ENCODE assay signal across 8 mouse cellular contexts in genomic region chr2:172831762-172832161, GRCm38 (mm10).
DNase-seq lines count a peak whose midpoint lies in the region; ATAC-seq and TF ChIP-seq lines count a peak whose summit lies in the region.

No protein-coding gene starts in this region.

- peak overlapping the region; percentile 8; the same call in 1 of the 2 replicates for H3K27ac ChIP-seq in embryonic facial prominence, embryonic 10.5 days (replicated peaks)
- H3K27ac ChIP-seq in heart, embryonic 13.5 days (replicated peaks): 0 out of 2 replicates have a peak overlapping the region, but pooled peaks have one; percentile 26
- no peak overlapping the region for H3K27ac ChIP-seq in liver, embryonic 12.5 days
- H3K27ac ChIP-seq in neural tube, embryonic 12.5 days: no peak overlapping the region
- no peak overlapping the region for H3K27ac ChIP-seq in testis, adult 2 months (ENCODE audit: control insufficient read depth, insufficient read depth, low read depth, low read length)

- peak; percentile 71 for DNase-seq in 416B (ENCODE audit: low read depth)
- DNase-seq in adrenal gland, postnatal 14 days: peak; percentile 91
- DNase-seq in embryonic facial prominence, embryonic 10.5 days (ENCODE audit: low spot score): peak; percentile 91
- peak; percentile 89 for DNase-seq in kidney, postnatal 10 days

- H3K4me3 ChIP-seq in embryonic facial prominence, embryonic 10.5 days: no peak overlapping the region
- H3K4me3 ChIP-seq in heart, embryonic 13.5 days: no peak overlapping the region
- no peak overlapping the region for H3K4me3 ChIP-seq in liver, embryonic 12.5 days
- H3K4me3 ChIP-seq in neural tube, embryonic 12.5 days: no peak overlapping the region
- no peak overlapping the region for H3K4me3 ChIP-seq in testis, adult 2 months (ENCODE audit: control insufficient read depth, low read depth, low read length)

- peak; percentile 77; the same call in 1 of the 2 replicates for TF ChIP-seq CTCF in testis, adult 2 months (IDR thresholded peaks at IDR 0.05; ENCODE audit: control insufficient read depth, insufficient read depth, insufficient replicate concordance, low read depth, low read length)

- H3K9me3 ChIP-seq in embryonic facial prominence, embryonic 10.5 days: no peaks in the 10 kb centered on the region
- H3K9me3 ChIP-seq in heart, embryonic 13.5 days: no peaks in the 10 kb centered on the region
- no peaks in the 10 kb centered on the region for H3K9me3 ChIP-seq in liver, embryonic 12.5 days (replicated peaks)
- no peaks in the 10 kb centered on the region for H3K9me3 ChIP-seq in neural tube, embryonic 12.5 days

- H3K9ac ChIP-seq in heart, embryonic 13.5 days: 0 out of 2 replicates have a peak overlapping the region, but pooled peaks have one; percentile 19
- no peak overlapping the region for H3K9ac ChIP-seq in liver, embryonic 12.5 days
- no peak overlapping the region for H3K9ac ChIP-seq in neural tube, embryonic 12.5 days

- peaks cover 52% of the 10 kb centered on the region for H3K4me1 ChIP-seq in embryonic facial prominence, embryonic 10.5 days
- H3K4me1 ChIP-seq in heart, embryonic 13.5 days: peaks cover 18% of the 10 kb centered on the region
- no peaks in the 10 kb centered on the region for H3K4me1 ChIP-seq in liver, embryonic 12.5 days
- H3K4me1 ChIP-seq in neural tube, embryonic 12.5 days: peaks cover 5% of the 10 kb centered on the region
- H3K4me1 ChIP-seq in testis, adult 2 months (ENCODE audit: control insufficient read depth, insufficient read depth, low read length): 0 out of 2 replicates have a peak, but pooled peaks cover 2% of the 10 kb centered on the region

- H3K27me3 ChIP-seq in embryonic facial prominence, embryonic 10.5 days (replicated peaks; ENCODE audit: low read depth, poor library complexity, severe bottlenecking): peaks cover 25% of the 10 kb centered on the region
- H3K27me3 ChIP-seq in heart, embryonic 13.5 days (replicated peaks): peaks cover 7% of the 10 kb centered on the region; the same call in 1 of the 2 replicates
- peaks cover 17% of the 10 kb centered on the region for H3K27me3 ChIP-seq in liver, embryonic 12.5 days (replicated peaks)
- no peaks in the 10 kb centered on the region for H3K27me3 ChIP-seq in neural tube, embryonic 12.5 days (replicated peaks)
- H3K27me3 ChIP-seq in testis, adult 2 months (ENCODE audit: control insufficient read depth, insufficient read depth, low read length): no peaks in the 10 kb centered on the region

- peak; percentile 39; the same call in 1 of the 2 replicates for ATAC-seq in heart, embryonic 13.5 days (ENCODE audit: extremely low read depth, insufficient number of reproducible peaks, low FRiP score, low TSS enrichment)
- ATAC-seq in liver, embryonic 12.5 days: peak; percentile 36; the same call in 1 of the 2 replicates
- peak; percentile 47; the same call in 1 of the 2 replicates for ATAC-seq in neural tube, embryonic 12.5 days (ENCODE audit: low FRiP score, low read depth)

- 20% methylated on average over 5 of the region's 5 CpGs for WGBS in embryonic facial prominence, embryonic 10.5 days
- WGBS in heart, embryonic 13.5 days: 19% methylated on average over 5 of the region's 5 CpGs
- 12% methylated on average over 5 of the region's 5 CpGs for WGBS in liver, embryonic 12.5 days (ENCODE audit: insufficient replicate concordance)
- WGBS in neural tube, embryonic 12.5 days: 21% methylated on average over 5 of the region's 5 CpGs

- no peak overlapping the region for H3K4me2 ChIP-seq in heart, embryonic 13.5 days
- no peak overlapping the region for H3K4me2 ChIP-seq in liver, embryonic 12.5 days
- H3K4me2 ChIP-seq in neural tube, embryonic 12.5 days (replicated peaks): no peak overlapping the region

- H3K36me3 ChIP-seq in embryonic facial prominence, embryonic 10.5 days (replicated peaks): no peaks in the 10 kb centered on the region
- H3K36me3 ChIP-seq in heart, embryonic 13.5 days: no peaks in the 10 kb centered on the region
- no peaks in the 10 kb centered on the region for H3K36me3 ChIP-seq in liver, embryonic 12.5 days
- no peaks in the 10 kb centered on the region for H3K36me3 ChIP-seq in neural tube, embryonic 12.5 days
- H3K36me3 ChIP-seq in testis, adult 2 months (ENCODE audit: control insufficient read depth, insufficient read depth, low read length): no peaks in the 10 kb centered on the region

- no peak for TF ChIP-seq POLR2A in testis, adult 2 months (IDR thresholded peaks at IDR 0.05; ENCODE audit: control insufficient read depth, low read depth, low read length)

Comparison
In these comparisons a context has a peak if more than half of its experiments do, and no peak if none do; other contexts are left out.
1. H3K27ac ChIP-seq: peak in embryonic facial prominence, embryonic 10.5 days (single experiment) and heart, embryonic 13.5 days (single experiment); none in liver, embryonic 12.5 days (single experiment), neural tube, embryonic 12.5 days (single experiment) and testis, adult 2 months (single experiment).
2. Peak in every context shown above with its lines, with median percentiles within 50 percentile points of each other: DNase-seq and ATAC-seq.